Mouse (Mus musculus) adrenal gland, postnatal 25 days (tissue): ENCODE results near the gene Arid3c. TPM values are rescaled to one million over a fixed set of nuclear protein-coding genes. Genes with fewer than 3 reads are reported as not detected.

Source experiments
- DNase-seq: peaks from one replicate; pipeline ENCODE4 v3.0.0; 2021; ENCODE audit warnings: mixed read lengths
- total RNA-seq: library from RNA; stranded (reverse); gene quantifications from 2 replicates; pipeline ENCODE4 v1.2.3, GENCODE M21; 2021

Gene Arid3c
- total RNA-seq, 1 experiment from 2014 or later = not detected

GRCm38 (mm10) chr4:41676248-41677005, 54.5 kb downstream of the Arid3c start:
- DNase-seq = peak; percentile 50

Other genes with a start within 250 kb of the Arid3c start
- gene AI464131, start 228.1 kb downstream of the Arid3c start, total RNA-seq = 15.4 and 17.4 TPM in 2 replicates
- 0.82 TPM in 1 of 2 replicates, not detected in the other for gene 1110017D15Rik, start 213.8 kb downstream of the Arid3c start, total RNA-seq
- gene Fam219a, start 161.6 kb downstream of the Arid3c start, total RNA-seq = 15.0 and 20.0 TPM in 2 replicates
- gene Dnaic1, start 161.4 kb downstream of the Arid3c start, total RNA-seq = 0.30 TPM in 1 of 2 replicates, not detected in the other
- gene Enho, start 90.8 kb downstream of the Arid3c start, total RNA-seq = 2.0 and 3.9 TPM in 2 replicates
- gene Cntfr, start 34.1 kb downstream of the Arid3c start, total RNA-seq = 46.3 and 49.8 TPM in 2 replicates
- gene Il11ra1, start 31.2 kb downstream of the Arid3c start, total RNA-seq = 56.7 and 83.4 TPM in 2 replicates
- gene Rpp25l, start 17.6 kb downstream of the Arid3c start, total RNA-seq = 34.5 and 36.2 TPM in 2 replicates
- 108 and 120 TPM in 2 replicates for gene Dctn3, start 8.0 kb downstream of the Arid3c start, total RNA-seq
- gene Galt, start 24.1 kb upstream of the Arid3c start, total RNA-seq = 40.8 and 47.6 TPM in 2 replicates
- 84.5 and 86.8 TPM in 2 replicates for gene Sigmar1, start 25.0 kb upstream of the Arid3c start, total RNA-seq
- gene Ccl27a, start 43.1 kb upstream of the Arid3c start, total RNA-seq = 32.6 and 46.2 TPM in 2 replicates
- not detected in 2 replicates for gene Gm21541, start 172.5 kb upstream of the Arid3c start, total RNA-seq
- gene Gm20878, start 210.4 kb upstream of the Arid3c start, total RNA-seq = 5.1 and 5.3 TPM in 2 replicates
- 0.62 and 1.0 TPM in 2 replicates for gene Fam205a4, start 234.9 kb upstream of the Arid3c start, total RNA-seq